Comparison of ENCODE assay signal across 8 mouse cellular contexts in the genomic region with DNA sequence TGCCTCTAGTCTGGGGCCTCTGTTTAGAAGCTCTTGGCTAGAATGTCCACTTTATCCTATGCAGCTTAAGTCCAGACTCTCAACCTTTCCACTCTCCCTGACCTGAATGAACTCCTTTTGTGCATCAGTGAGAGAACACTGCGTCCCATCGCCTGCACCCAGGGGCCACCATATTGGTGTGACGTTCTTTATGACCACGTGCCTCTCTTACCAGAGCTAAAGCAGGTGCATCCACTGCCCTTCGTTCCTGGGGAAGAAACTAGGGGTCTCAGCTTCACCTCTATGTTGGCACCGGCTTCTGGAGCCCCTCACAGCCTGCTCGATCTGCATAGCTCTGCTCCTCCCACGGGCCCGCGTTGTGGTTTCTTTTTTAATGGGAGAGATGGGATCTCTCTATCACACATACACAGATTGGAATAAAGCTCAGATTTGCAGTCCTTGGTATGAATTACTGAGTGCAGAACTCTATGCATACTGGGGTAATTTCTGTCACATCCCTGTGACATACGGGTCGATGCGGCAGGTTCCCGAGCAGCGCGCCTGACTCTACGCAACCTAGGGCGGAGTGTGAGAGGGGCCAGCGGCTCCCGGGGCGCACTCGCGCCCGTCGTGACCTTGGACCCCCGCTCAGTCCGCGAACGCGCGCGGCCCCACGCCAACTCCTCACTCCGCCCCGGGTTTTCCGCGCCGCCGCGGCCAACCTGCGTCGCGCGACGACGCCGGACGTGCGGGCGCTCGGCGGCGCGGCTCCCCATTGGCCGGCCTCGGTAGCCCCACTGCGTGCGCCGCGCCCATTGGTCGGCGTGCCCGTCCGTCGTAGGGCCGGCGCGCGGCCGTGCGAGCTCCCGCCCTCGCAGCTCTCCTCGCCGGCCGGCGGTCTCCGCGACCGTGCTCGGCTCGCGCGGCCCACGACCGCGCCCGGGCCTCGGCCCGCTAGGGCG. TPM values are rescaled to one million over a fixed set of nuclear protein-coding genes. Genes with fewer than 3 reads are reported as not detected.
DNase-seq lines count a peak whose midpoint lies in the region; ATAC-seq lines count a peak whose summit lies in the region.

A gene (plus strand): TSS at position 831 of the 941 bp plus-strand sequence.

- peaks cover 30% of the 10 kb centered on the region for H3K4me1 ChIP-seq in forebrain, embryonic 10.5 days
- peaks cover 19% of the 10 kb centered on the region for H3K4me1 ChIP-seq in heart, embryonic 15.5 days (replicated peaks)
- peaks cover 46% of the 10 kb centered on the region for H3K4me1 ChIP-seq in liver, embryonic 15.5 days (replicated peaks)
- peaks cover 10% of the 10 kb centered on the region; the same call in 1 of the 2 replicates for H3K4me1 ChIP-seq in neural tube, embryonic 12.5 days

- peaks cover 49% of the 10 kb centered on the region for H3K36me3 ChIP-seq in forebrain, embryonic 10.5 days (replicated peaks)
- peaks cover 23% of the 10 kb centered on the region for H3K36me3 ChIP-seq in heart, embryonic 15.5 days
- H3K36me3 ChIP-seq in liver, embryonic 15.5 days (replicated peaks): peaks cover 53% of the 10 kb centered on the region
- H3K36me3 ChIP-seq in neural tube, embryonic 12.5 days: peaks cover 46% of the 10 kb centered on the region

- H3K9me3 ChIP-seq in forebrain, embryonic 10.5 days: no peaks in the 10 kb centered on the region
- H3K9me3 ChIP-seq in heart, embryonic 15.5 days (replicated peaks): no peaks in the 10 kb centered on the region
- H3K9me3 ChIP-seq in liver, embryonic 15.5 days (replicated peaks): no peaks in the 10 kb centered on the region
- no peaks in the 10 kb centered on the region for H3K9me3 ChIP-seq in neural tube, embryonic 12.5 days

- DNase-seq in c-Kit-negative CD71-positive TER-119-positive erythroid progenitor cells, embryonic 14.5 days (ENCODE audit: low read depth, low spot score): peak; percentile 82
- peak; percentile 78 for DNase-seq in forebrain, embryonic 10.5 days (ENCODE audit: extremely low spot score, low spot score)
- DNase-seq in kidney, postnatal 36 days: peak; percentile 93 to 97
- peak; percentile 81 for DNase-seq in telencephalon, adult 2 months (ENCODE audit: low read depth, low spot score)

- ATAC-seq in CD4-positive, CD25-positive, alpha-beta regulatory T cell, adult 4 months: peak; percentile 94
- peak; percentile 99 for ATAC-seq in heart, embryonic 15.5 days (replicated peaks; ENCODE audit: insufficient number of reproducible peaks, insufficient read depth, low FRiP score, low read depth)
- ATAC-seq in liver, embryonic 15.5 days (ENCODE audit: insufficient read depth): peak; percentile 98
- ATAC-seq in neural tube, embryonic 12.5 days (ENCODE audit: low FRiP score, low read depth): peak; percentile 98

- under 1% methylated on average over 91 of the region's 91 CpGs for WGBS in forebrain, embryonic 10.5 days
- under 1% methylated on average over 79 of the region's 91 CpGs for WGBS in heart, embryonic 15.5 days
- under 1% methylated on average over 84 of the region's 91 CpGs for WGBS in liver, embryonic 15.5 days (ENCODE audit: insufficient replicate concordance)
- WGBS in neural tube, embryonic 12.5 days: under 1% methylated on average over 90 of the region's 91 CpGs

- H3K4me2 ChIP-seq in heart, embryonic 15.5 days: peak within 1 kb of the TSS; percentile 90
- H3K4me2 ChIP-seq in liver, embryonic 15.5 days: peak within 1 kb of the TSS; percentile 97
- peak within 1 kb of the TSS; percentile 75 for H3K4me2 ChIP-seq in neural tube, embryonic 12.5 days (replicated peaks)

- H3K9ac ChIP-seq in heart, embryonic 15.5 days: peak within 1 kb of the TSS; percentile 98
- peak within 1 kb of the TSS; percentile 96 for H3K9ac ChIP-seq in liver, embryonic 15.5 days
- peak within 1 kb of the TSS; percentile 98 for H3K9ac ChIP-seq in neural tube, embryonic 12.5 days

- peak within 1 kb of the TSS; percentile 100 for H3K4me3 ChIP-seq in forebrain, embryonic 10.5 days
- H3K4me3 ChIP-seq in heart, embryonic 15.5 days: peak within 1 kb of the TSS; percentile 98
- H3K4me3 ChIP-seq in liver, embryonic 15.5 days (replicated peaks): peak within 1 kb of the TSS; percentile 97
- H3K4me3 ChIP-seq in neural tube, embryonic 12.5 days: peak within 1 kb of the TSS; percentile 99

- H3K27ac ChIP-seq in forebrain, embryonic 10.5 days: peak within 1 kb of the TSS; percentile 95
- H3K27ac ChIP-seq in heart, embryonic 15.5 days: peak within 1 kb of the TSS; percentile 82
- peak within 1 kb of the TSS; percentile 87 for H3K27ac ChIP-seq in liver, embryonic 15.5 days (replicated peaks)
- peak within 1 kb of the TSS; percentile 71 for H3K27ac ChIP-seq in neural tube, embryonic 12.5 days

- H3K27me3 ChIP-seq in forebrain, embryonic 10.5 days (ENCODE audit: poor library complexity, severe bottlenecking): no peaks in the 10 kb centered on the region
- H3K27me3 ChIP-seq in heart, embryonic 15.5 days: no peaks in the 10 kb centered on the region
- no peaks in the 10 kb centered on the region for H3K27me3 ChIP-seq in liver, embryonic 15.5 days
- no peaks in the 10 kb centered on the region for H3K27me3 ChIP-seq in neural tube, embryonic 12.5 days (replicated peaks)

RNA-seq across cellular contexts. Expression of the gene that starts here (rescaled TPM):
- 1 to 10 TPM; 4.1 to 6.1 TPM for polyA plus RNA-seq in CD4-positive, CD25-positive, alpha-beta regulatory T cell, adult 4 months (2017; shearing (Covaris generic))
- polyA plus RNA-seq in forebrain, embryonic 10.5 days (2016; fragmentation: Nextera tagmentation; extraction: Ambion mirVana): 10.4 and 11.9 TPM in 2 replicates
- 5.7 and 8.2 TPM in 2 replicates for polyA plus RNA-seq in heart, embryonic 15.5 days (2015; fragmentation: Nextera tagmentation; extraction: Ambion mirVana)
- 2.8 and 3.9 TPM in 2 replicates for polyA plus RNA-seq in liver, embryonic 15.5 days (2015; fragmentation: Nextera tagmentation; extraction: Ambion mirVana)
- polyA plus RNA-seq in neural tube, embryonic 12.5 days (2016; fragmentation: Nextera tagmentation; extraction: Ambion mirVana): 15.2 and 15.3 TPM in 2 replicates

Comparison
In these comparisons a context has a peak if more than half of its experiments do, and no peak if none do; other contexts are left out.
1. Peak in every context shown above with its lines: DNase-seq, ATAC-seq, H3K4me3 ChIP-seq and H3K27ac ChIP-seq.